Mouse (Mus musculus) intestine, postnatal 0 days (tissue): ENCODE measurements at regions not wholly inside any gene's neighbourhood (a gene's known extent, or its start where the extent isn't known, plus 50 kb on each side); places are given as distances from the start of the nearest gene placed in this dataset.

Experiments
- ATAC-seq: fragments of 200-750 bp; cut with Nextera tagmentation; 2 replicates; pipeline ENCODE4 v1.8.0; 2017; ENCODE audit warnings: mild to moderate bottlenecking, moderate TSS enrichment, moderate library complexity
- H3K27ac ChIP-seq: fragments of 300-500 bp; sonication (generic); 2 replicates; pipeline ENCODE4 v1.5.1; 2014; ENCODE audit warnings: mild to moderate bottlenecking, low read depth, low read length, moderate library complexity
- H3K27me3 ChIP-seq: fragments of 300-500 bp; sonication (generic); replicated peaks from 2 replicates; pipeline ENCODE4 v1.6.1; 2014; ENCODE audit warnings: low read length, mixed read lengths; ENCODE audit not compliant: control insufficient read depth, insufficient read depth
- H3K36me3 ChIP-seq: fragments of 300-500 bp; sonication (generic); 2 replicates; pipeline ENCODE4 v1.6.1; 2014; ENCODE audit warnings: mild to moderate bottlenecking, moderate library complexity; ENCODE audit not compliant: control insufficient read depth, insufficient read depth
- H3K4me1 ChIP-seq: fragments of 300-500 bp; sonication (generic); replicated peaks from 2 replicates; pipeline ENCODE4 v1.6.1; 2014; ENCODE audit warnings: antibody characterized with exemption, low read length, mixed read lengths; ENCODE audit not compliant: control insufficient read depth, insufficient read depth
- H3K4me2 ChIP-seq: fragments of 300-500 bp; sonication (generic); replicated peaks from 2 replicates; pipeline ENCODE4 v1.6.1; 2014; ENCODE audit warnings: low read depth, mild to moderate bottlenecking, moderate library complexity
- H3K4me3 ChIP-seq: fragments of 300-500 bp; sonication (generic); 2 replicates; pipeline ENCODE4 v1.5.1; 2014; ENCODE audit warnings: low read depth, low read length
- H3K9ac ChIP-seq: fragments of 300-500 bp; sonication (generic); 2 replicates; pipeline ENCODE4 v1.6.1; 2014; ENCODE audit warnings: mild to moderate bottlenecking, low read depth, low read length
- H3K9me3 ChIP-seq: fragments of 300-500 bp; sonication (generic); 2 replicates; pipeline ENCODE4 v1.6.1; 2016; ENCODE audit warnings: mixed run types; ENCODE audit not compliant: control insufficient read depth
- CTCF ChIP-seq: sonication (generic); IDR thresholded peaks from 2 replicates; pipeline ENCODE4 v1.5.1; 2016; ENCODE audit warnings: low read depth, mild to moderate bottlenecking, control low read depth, antibody characterized with exemption, moderate library complexity
- WGBS: fragments of 180-500 bp; shearing (Covaris S2); extraction: QIAGEN DNeasy Blood & Tissue Kit; methylation state at CpG from one replicate; pipeline ENCODE4 v1.1.7; 2014; 5-methylcytosine and 5-hydroxymethylcytosine counted together

DNA sequence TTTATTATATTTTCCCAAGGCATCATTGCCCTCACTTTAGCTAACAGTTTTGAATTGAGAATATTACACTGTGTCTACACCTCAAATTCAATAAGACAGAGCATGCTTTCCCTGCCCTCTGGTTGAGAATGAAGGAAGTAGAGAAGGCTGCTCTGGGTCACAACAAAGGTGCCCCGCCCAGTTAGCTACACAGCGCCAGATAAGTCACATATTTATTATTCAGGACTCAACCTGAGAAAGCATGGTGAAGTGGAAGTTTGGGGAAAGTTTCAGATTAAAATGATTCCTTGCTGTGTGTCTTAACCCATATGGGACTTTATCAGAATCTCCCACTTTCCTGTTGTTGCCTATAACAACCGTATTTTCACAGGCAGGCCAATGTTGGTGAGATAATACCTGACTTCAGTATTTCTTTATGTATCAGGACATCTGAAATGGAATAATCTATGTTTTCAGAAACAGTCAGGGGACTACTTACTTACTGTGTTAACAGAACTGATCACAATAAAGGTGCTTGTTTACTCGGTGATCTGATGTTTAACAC is 276.9 kb upstream of the Ldb2 start:
- Histone ChIP-seq H3K4me3 (no peak overlapping the region), H3K27me3 (no peaks in the 10 kb centered on the region), H3K9ac (no peak overlapping the region), H3K9me3 (no peaks in the 10 kb centered on the region), H3K36me3 (no peaks in the 10 kb centered on the region), H3K27ac (no peak overlapping the region), H3K4me2 (no peak overlapping the region), H3K4me1 (no peaks in the 10 kb centered on the region)
- 71% methylated on average over 4 of the region's 4 CpGs for WGBS
- no peak for TF ChIP-seq CTCF
- ATAC-seq, result no peak

DNA sequence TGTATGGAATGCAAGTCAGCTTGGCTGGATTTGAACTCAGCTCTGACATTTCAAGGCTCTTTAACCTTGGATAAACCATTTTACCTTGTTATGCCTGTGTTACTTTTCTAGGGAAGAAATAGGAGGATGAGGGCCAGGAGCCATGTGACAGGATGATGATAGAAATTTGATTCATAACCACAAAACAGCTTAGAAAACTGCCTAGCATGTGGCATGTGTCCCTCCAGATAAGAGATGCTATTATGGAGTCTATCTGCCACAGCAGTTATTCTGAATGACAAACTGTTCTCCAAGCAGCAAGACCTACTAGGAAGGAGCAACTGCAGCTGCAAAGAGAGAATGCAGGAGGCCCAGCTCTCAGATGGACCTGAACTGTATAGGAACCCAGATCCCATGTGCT is 275.7 kb upstream of the Ldb2 start:
- H3K27me3 ChIP-seq, result no peaks in the 10 kb centered on the region
- no peak overlapping the region for H3K27ac ChIP-seq
- no peaks in the 10 kb centered on the region for H3K4me1 ChIP-seq
- no peak overlapping the region for H3K9ac ChIP-seq
- TF ChIP-seq CTCF, result no peak
- H3K4me3 ChIP-seq, result no peak overlapping the region
- H3K9me3 ChIP-seq, result no peaks in the 10 kb centered on the region
- H3K4me2 ChIP-seq, result no peak overlapping the region
- no peaks in the 10 kb centered on the region for H3K36me3 ChIP-seq
- no peak for ATAC-seq

DNA sequence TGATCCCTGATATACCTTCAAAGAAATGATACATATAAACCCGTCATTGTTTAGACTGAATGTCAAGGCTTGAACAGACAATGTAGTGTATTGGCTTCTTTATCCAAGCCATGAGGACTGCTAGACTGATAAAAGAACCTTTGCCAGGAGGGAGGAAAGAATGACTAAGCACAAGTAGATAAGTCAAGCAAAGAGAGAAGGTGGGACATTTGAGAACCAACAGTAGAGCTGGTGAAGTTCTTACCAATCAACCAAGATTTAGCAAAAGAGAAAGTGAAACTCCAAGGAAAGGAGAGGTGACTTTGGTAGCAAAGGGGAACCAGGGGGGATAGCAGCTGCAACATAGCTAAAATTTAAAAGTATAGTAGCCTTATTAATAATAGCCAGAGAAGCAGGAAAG is 273.0 kb upstream of the Ldb2 start:
- Histone ChIP-seq H3K4me2 (no peak overlapping the region), H3K9me3 (no peaks in the 10 kb centered on the region), H3K4me1 (no peaks in the 10 kb centered on the region), H3K36me3 (no peaks in the 10 kb centered on the region), H3K9ac (no peak overlapping the region), H3K27me3 (no peaks in the 10 kb centered on the region), H3K4me3 (no peak overlapping the region), H3K27ac (no peak overlapping the region)
- no peak for ATAC-seq
- 79% methylated on average over 1 of the region's 1 CpGs for WGBS
- no peak for TF ChIP-seq CTCF

DNA sequence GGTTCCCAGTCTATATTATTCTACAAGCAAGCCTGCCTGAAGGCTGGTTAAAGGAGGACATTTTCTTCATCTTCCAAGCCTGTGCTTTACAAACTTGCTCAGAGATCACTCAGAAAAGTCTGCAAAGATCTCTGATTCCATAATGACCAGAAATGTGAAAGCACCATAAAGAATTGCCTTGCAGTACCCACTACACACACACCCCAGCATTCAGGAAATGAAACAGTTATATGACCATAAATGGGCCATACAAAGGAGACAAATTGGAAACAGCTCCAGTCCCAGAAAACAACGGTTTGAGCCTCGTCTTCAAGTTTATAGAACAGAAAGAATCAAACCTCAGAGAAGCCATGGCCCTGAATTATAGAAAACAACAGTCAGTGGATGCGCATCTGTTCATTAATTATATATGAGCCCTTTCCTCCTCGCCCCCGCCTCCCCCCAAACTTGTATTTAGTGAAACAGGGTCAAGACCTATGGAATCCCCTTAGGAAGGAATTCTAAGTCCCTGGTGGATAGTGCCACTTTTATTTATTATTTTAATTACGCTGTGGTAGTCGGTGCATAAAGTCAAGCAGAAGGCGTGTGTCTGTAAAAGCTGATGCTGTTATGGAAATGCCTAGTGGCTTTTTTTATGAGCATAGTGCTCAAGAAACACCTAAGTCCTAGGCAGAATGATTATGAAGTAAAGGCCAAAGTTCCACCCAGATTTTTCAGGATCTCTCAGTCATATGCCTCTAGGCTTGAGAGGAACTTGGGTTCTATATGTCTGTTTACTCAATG is 266.6 kb upstream of the Ldb2 start:
- Histone ChIP-seq H3K9me3 (no peaks in the 10 kb centered on the region), H3K27me3 (no peaks in the 10 kb centered on the region), H3K27ac (no peak overlapping the region), H3K4me1 (no peaks in the 10 kb centered on the region), H3K4me2 (no peak overlapping the region), H3K36me3 (no peaks in the 10 kb centered on the region), H3K9ac (no peak overlapping the region), H3K4me3 (no peak overlapping the region)
- TF ChIP-seq CTCF, result no peak
- ATAC-seq, result no peak
- WGBS, result 85% methylated on average over 8 of the region's 8 CpGs

DNA sequence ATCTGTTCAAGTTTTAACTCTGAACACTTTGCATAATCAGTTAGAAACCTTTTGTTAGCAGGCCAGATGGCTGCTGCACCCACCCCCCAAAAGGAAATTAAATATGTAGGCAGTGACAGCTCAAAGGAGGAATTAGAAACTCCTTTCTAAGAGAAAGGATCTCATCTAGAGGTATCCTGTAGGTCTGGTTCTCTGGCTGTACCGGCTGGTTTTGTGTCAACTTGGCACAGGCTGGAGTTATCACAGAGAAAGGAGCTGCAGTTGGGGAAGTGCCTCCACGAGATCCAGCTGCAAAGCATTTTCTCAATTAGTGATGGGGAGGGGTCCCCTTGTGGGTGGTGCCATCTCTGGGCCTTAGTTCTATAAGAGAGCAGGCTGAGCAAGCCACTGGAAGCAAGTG is 263.1 kb upstream of the Ldb2 start:
- no peak overlapping the region for H3K27ac ChIP-seq
- ATAC-seq, result no peak
- H3K9me3 ChIP-seq, result no peaks in the 10 kb centered on the region
- no peak for TF ChIP-seq CTCF
- no peak overlapping the region for H3K4me3 ChIP-seq
- no peak overlapping the region for H3K4me2 ChIP-seq
- no peak overlapping the region for H3K9ac ChIP-seq
- H3K4me1 ChIP-seq, result no peaks in the 10 kb centered on the region
- no peaks in the 10 kb centered on the region for H3K27me3 ChIP-seq
- WGBS, result 45% methylated on average over 2 of the region's 2 CpGs
- no peaks in the 10 kb centered on the region for H3K36me3 ChIP-seq

DNA sequence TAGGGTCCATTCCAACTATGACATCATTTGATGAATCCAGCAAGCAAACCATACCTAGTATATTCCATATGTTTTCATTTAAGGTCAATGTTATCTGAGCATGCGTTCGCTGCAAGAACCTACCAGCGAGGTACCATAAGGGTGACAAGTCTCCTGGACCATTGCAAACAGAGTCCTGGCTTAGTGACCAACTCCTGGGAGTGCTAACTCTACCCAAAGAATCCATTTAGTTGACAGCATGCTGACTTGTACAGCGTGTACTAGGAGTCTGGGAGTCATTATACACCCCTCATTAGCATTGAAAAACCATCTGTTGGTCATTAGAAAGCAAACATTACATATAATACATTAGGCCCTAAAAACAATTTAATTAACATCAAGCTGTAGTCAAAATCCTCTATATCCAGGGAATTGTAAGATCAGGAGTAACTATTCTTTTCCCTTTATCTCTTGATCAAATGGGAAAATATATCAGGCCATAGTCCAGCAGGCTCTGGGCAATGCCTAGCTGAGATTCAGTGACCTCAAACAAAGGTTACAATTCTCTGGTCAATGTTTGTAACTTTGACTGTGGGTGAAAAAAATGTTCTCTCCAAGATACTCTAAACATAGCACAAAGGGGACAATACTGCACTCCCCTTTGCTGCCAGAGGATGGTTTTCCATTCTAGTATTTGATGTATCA is 255.9 kb upstream of the Ldb2 start:
- no peak overlapping the region for H3K9ac ChIP-seq
- H3K9me3 ChIP-seq, result no peaks in the 10 kb centered on the region
- no peak overlapping the region for H3K4me2 ChIP-seq
- 76% methylated on average over 4 of the region's 4 CpGs for WGBS
- no peaks in the 10 kb centered on the region for H3K27me3 ChIP-seq
- ATAC-seq, result no peak
- H3K4me1 ChIP-seq, result no peaks in the 10 kb centered on the region
- no peak overlapping the region for H3K4me3 ChIP-seq
- no peaks in the 10 kb centered on the region for H3K36me3 ChIP-seq
- no peak overlapping the region for H3K27ac ChIP-seq
- TF ChIP-seq CTCF, result no peak
